Mouse (Mus musculus): Measurements from ENCODE around the gene Smagp.
"Not testable (repeated sequence)": the region's sequence is repeated elsewhere in the genome, so short reads cannot be mapped to it uniquely, and the experiment has no call there.

Smagp gene

GRCm38 (mm10) chr15:100627774-100628370, 8.9 kb downstream of the Smagp start:
- peak; percentile 83 for DNase-seq (ENCODE audit: low read depth, low spot score)

- DNase-seq (ENCODE audit: low read depth, low spot score): peak; percentile 84
Measured at GRCm38 (mm10) chr15:100627287-100627686, 9.5 kb downstream of the Smagp start.

- peak; percentile 19 for DNase-seq (ENCODE audit: low read depth, low spot score)
Measured at GRCm38 (mm10) chr15:100624435-100624834, 12.3 kb downstream of the Smagp start.

- DNase-seq (ENCODE audit: low read depth, low spot score): no peak
Measured at GRCm38 (mm10) chr15:100623754-100624153, 13.0 kb downstream of the Smagp start.

GRCm38 (mm10) chr15:100622164-100622563, 14.6 kb downstream of the Smagp start:
- no peak for DNase-seq (ENCODE audit: low read depth, low spot score)

- DNase-seq (ENCODE audit: low read depth, low spot score): not testable (repeated sequence)
Measured at GRCm38 (mm10) chr15:100621671-100622070, 15.1 kb downstream of the Smagp start.

GRCm38 (mm10) chr15:100619200-100619599, 17.5 kb downstream of the Smagp start:
- DNase-seq (ENCODE audit: low read depth, low spot score): no peak

- no peak for DNase-seq (ENCODE audit: low read depth, low spot score)
Measured at GRCm38 (mm10) chr15:100616221-100616620, 20.5 kb downstream of the Smagp start.

GRCm38 (mm10) chr15:100615825-100616220, 20.9 kb downstream of the Smagp start:
- DNase-seq (ENCODE audit: low read depth, low spot score): peak; percentile 96

GRCm38 (mm10) chr15:100614996-100615824, 21.5 kb downstream of the Smagp start, which contains the start of gene Dazap2:
Gene Dazap2 (plus strand): TSS chr15:100615349.
- DNase-seq (ENCODE audit: low read depth, low spot score): peak; percentile 99

GRCm38 (mm10) chr15:100614218-100614995, 22.3 kb downstream of the Smagp start:
- DNase-seq (ENCODE audit: low read depth, low spot score): no peak

GRCm38 (mm10) chr15:100613584-100613983, 23.2 kb downstream of the Smagp start:
- peak; percentile 92 for DNase-seq (ENCODE audit: low read depth, low spot score)

GRCm38 (mm10) chr15:100612432-100612831, 24.3 kb downstream of the Smagp start:
- peak; percentile 58 for DNase-seq (ENCODE audit: low read depth, low spot score)

- DNase-seq (ENCODE audit: low read depth, low spot score): no peak
Measured at GRCm38 (mm10) chr15:100611951-100612350, 24.8 kb downstream of the Smagp start.

GRCm38 (mm10) chr15:100606677-100607076, 30.1 kb downstream of the Smagp start:
- DNase-seq (ENCODE audit: low read depth, low spot score): peak; percentile 60

GRCm38 (mm10) chr15:100601669-100602068, 35.1 kb downstream of the Smagp start:
- DNase-seq (ENCODE audit: low read depth, low spot score): no peak

GRCm38 (mm10) chr15:100600696-100601272, 36.0 kb downstream of the Smagp start:
- DNase-seq (ENCODE audit: low read depth, low spot score): no peak

GRCm38 (mm10) chr15:100600047-100600695, 36.6 kb downstream of the Smagp start:
- DNase-seq (ENCODE audit: low read depth, low spot score): peak; percentile 83

- DNase-seq (ENCODE audit: low read depth, low spot score): no peak
Measured at GRCm38 (mm10) chr15:100599276-100600046, 37.3 kb downstream of the Smagp start, which contains the start of gene Pou6f1. Gene Pou6f1 (minus strand): TSS chr15:100599984.

GRCm38 (mm10) chr15:100598883-100599275, 37.9 kb downstream of the Smagp start:
- DNase-seq (ENCODE audit: low read depth, low spot score): peak; percentile 59
